Mouse (Mus musculus) layer of hippocampus, adult 11-12 months (tissue): ENCODE data around the gene Dync1li1.

Experiments used
- DNase-seq: peaks from one replicate; pipeline ENCODE4 v3.0.0; 2022; ENCODE audit warnings: low spot score

Dync1li1 gene

GRCm38 (mm10) chr9:114768066-114768465 is 79.5 kb downstream of the Dync1li1 start:
- no peak for DNase-seq

- no peak for DNase-seq
These were observed 81.6 kb downstream of the Dync1li1 start for GRCm38 (mm10) chr9:114770224-114770623.

GRCm38 (mm10) chr9:114771565-114771964 is 83.0 kb downstream of the Dync1li1 start:
- DNase-seq = no peak
